Mouse (Mus musculus): ENCODE results near the gene St8sia1.

The St8sia1 gene

GRCm38 (mm10) chr6:142951564-142952308 lies 12.5 kb downstream of the St8sia1 start:
- in situ Hi-C loops (cut with MboI; ENCODE audit: low pct_unique_long_range_greater_than_20kb in 1 of 2, low sequenced_read_pairs in 2 of 2, unreplicated experiment in 1 of 2): no loop called here

GRCm38 (mm10) chr6:142950354-142950753 lies 13.9 kb downstream of the St8sia1 start:
- in situ Hi-C loops (cut with MboI; ENCODE audit: low pct_unique_long_range_greater_than_20kb in 1 of 2, low sequenced_read_pairs in 2 of 2, unreplicated experiment in 1 of 2): no loop called here

GRCm38 (mm10) chr6:142948955-142949357 lies 15.3 kb downstream of the St8sia1 start:
- in situ Hi-C loops (cut with MboI; ENCODE audit: low pct_unique_long_range_greater_than_20kb in 1 of 2, low sequenced_read_pairs in 2 of 2, unreplicated experiment in 1 of 2): no loop called here

GRCm38 (mm10) chr6:142947029-142947428 lies 17.2 kb downstream of the St8sia1 start:
- in situ Hi-C loops (cut with MboI; ENCODE audit: low pct_unique_long_range_greater_than_20kb in 1 of 2, low sequenced_read_pairs in 2 of 2, unreplicated experiment in 1 of 2): no loop called here

GRCm38 (mm10) chr6:142946069-142946871 lies 18.0 kb downstream of the St8sia1 start:
- in situ Hi-C loops (cut with MboI; ENCODE audit: low pct_unique_long_range_greater_than_20kb in 1 of 2, low sequenced_read_pairs in 2 of 2, unreplicated experiment in 1 of 2): no loop called here

GRCm38 (mm10) chr6:142945461-142945860 lies 18.8 kb downstream of the St8sia1 start:
- in situ Hi-C loops (cut with MboI; ENCODE audit: low pct_unique_long_range_greater_than_20kb in 1 of 2, low sequenced_read_pairs in 2 of 2, unreplicated experiment in 1 of 2): no loop called here

GRCm38 (mm10) chr6:142944470-142944869 lies 19.8 kb downstream of the St8sia1 start:
- in situ Hi-C loops (cut with MboI; ENCODE audit: low pct_unique_long_range_greater_than_20kb in 1 of 2, low sequenced_read_pairs in 2 of 2, unreplicated experiment in 1 of 2): no loop called here

- in situ Hi-C loops (cut with MboI; ENCODE audit: low pct_unique_long_range_greater_than_20kb in 1 of 2, low sequenced_read_pairs in 2 of 2, unreplicated experiment in 1 of 2): no loop called here
Measured at GRCm38 (mm10) chr6:142943419-142943818, 20.8 kb downstream of the St8sia1 start.

GRCm38 (mm10) chr6:142941596-142942381 lies 22.5 kb downstream of the St8sia1 start:
- in situ Hi-C loops (cut with MboI; ENCODE audit: low pct_unique_long_range_greater_than_20kb in 1 of 2, low sequenced_read_pairs in 2 of 2, unreplicated experiment in 1 of 2): no loop called here

- in situ Hi-C loops (cut with MboI; ENCODE audit: low pct_unique_long_range_greater_than_20kb in 1 of 2, low sequenced_read_pairs in 2 of 2, unreplicated experiment in 1 of 2): no loop called here
Measured at GRCm38 (mm10) chr6:142941078-142941477, 23.2 kb downstream of the St8sia1 start.

GRCm38 (mm10) chr6:142938549-142939345 lies 25.5 kb downstream of the St8sia1 start:
- in situ Hi-C loops (cut with MboI; ENCODE audit: low pct_unique_long_range_greater_than_20kb in 1 of 2, low sequenced_read_pairs in 2 of 2, unreplicated experiment in 1 of 2): no loop called here

- in situ Hi-C loops (cut with MboI; ENCODE audit: low pct_unique_long_range_greater_than_20kb in 1 of 2, low sequenced_read_pairs in 2 of 2, unreplicated experiment in 1 of 2): no loop called here
Measured at GRCm38 (mm10) chr6:142938074-142938473, 26.2 kb downstream of the St8sia1 start.

- in situ Hi-C loops (cut with MboI; ENCODE audit: low pct_unique_long_range_greater_than_20kb in 1 of 2, low sequenced_read_pairs in 2 of 2, unreplicated experiment in 1 of 2): no loop called here
Measured at GRCm38 (mm10) chr6:142932582-142932981, 31.7 kb downstream of the St8sia1 start.

GRCm38 (mm10) chr6:142932144-142932543 lies 32.1 kb downstream of the St8sia1 start:
- in situ Hi-C loops (cut with MboI; ENCODE audit: low pct_unique_long_range_greater_than_20kb in 1 of 2, low sequenced_read_pairs in 2 of 2, unreplicated experiment in 1 of 2): no loop called here

- in situ Hi-C loops (cut with MboI; ENCODE audit: low pct_unique_long_range_greater_than_20kb in 1 of 2, low sequenced_read_pairs in 2 of 2, unreplicated experiment in 1 of 2): no loop called here
Measured at GRCm38 (mm10) chr6:142928551-142929309, 35.5 kb downstream of the St8sia1 start.

GRCm38 (mm10) chr6:142926901-142927605 lies 37.2 kb downstream of the St8sia1 start:
- in situ Hi-C loops (cut with MboI; ENCODE audit: low pct_unique_long_range_greater_than_20kb in 1 of 2, low sequenced_read_pairs in 2 of 2, unreplicated experiment in 1 of 2): no loop called here

GRCm38 (mm10) chr6:142925921-142926320 lies 38.3 kb downstream of the St8sia1 start:
- in situ Hi-C loops (cut with MboI; ENCODE audit: low pct_unique_long_range_greater_than_20kb in 1 of 2, low sequenced_read_pairs in 2 of 2, unreplicated experiment in 1 of 2): no loop called here

Measured in mouse embryonic stem cell (cell line).